Mouse (Mus musculus) midbrain, embryonic 16.5 days (tissue): ENCODE results near the gene Gimap3. TPM values are rescaled to one million over a fixed set of nuclear protein-coding genes. Genes with fewer than 3 reads are reported as not detected.

Source experiments
- ATAC-seq: fragments of 200-750 bp; cut with Nextera tagmentation; 2 replicates; pipeline ENCODE4 v1.8.0; 2017; ENCODE audit warnings: moderate TSS enrichment
- H3K27ac ChIP-seq: fragments of 300-500 bp; sonication (generic); 2 replicates; pipeline ENCODE4 v1.5.1; 2014; ENCODE audit warnings: mild to moderate bottlenecking, low read length, mixed read lengths
- H3K27me3 ChIP-seq: fragments of 300-500 bp; sonication (generic); 2 replicates; pipeline ENCODE4 v1.6.1; 2014; ENCODE audit warnings: low read depth, low read length, mixed read lengths; ENCODE audit not compliant: control insufficient read depth, insufficient read depth
- H3K36me3 ChIP-seq: fragments of 300-500 bp; sonication (generic); 2 replicates; pipeline ENCODE4 v1.6.1; 2014; ENCODE audit warnings: mild to moderate bottlenecking, low read length, moderate library complexity, mixed read lengths; ENCODE audit not compliant: control insufficient read depth, insufficient read depth
- H3K4me1 ChIP-seq: fragments of 300-500 bp; sonication (generic); 2 replicates; pipeline ENCODE4 v1.6.1; 2014; ENCODE audit warnings: mild to moderate bottlenecking, low read length, mixed read lengths; ENCODE audit not compliant: control insufficient read depth, insufficient read depth
- H3K4me2 ChIP-seq: fragments of 300-500 bp; sonication (generic); 2 replicates; pipeline ENCODE4 v1.6.1; 2014; ENCODE audit warnings: mild to moderate bottlenecking, low read length, mixed read lengths
- H3K4me3 ChIP-seq: fragments of 300-500 bp; sonication (generic); 2 replicates; pipeline ENCODE4 v1.5.1; 2014; ENCODE audit warnings: low read depth, mild to moderate bottlenecking, low read length, moderate library complexity, mixed read lengths
- H3K9ac ChIP-seq: fragments of 300-500 bp; sonication (generic); 2 replicates; pipeline ENCODE4 v1.6.1; 2014; ENCODE audit warnings: low read depth, low read length, mixed read lengths
- H3K9me3 ChIP-seq: fragments of 300-500 bp; sonication (generic); replicated peaks from 2 replicates; pipeline ENCODE4 v1.6.1; 2014; ENCODE audit warnings: mild to moderate bottlenecking, low read length, mixed read lengths; ENCODE audit not compliant: control insufficient read depth, poor library complexity, severe bottlenecking
- WGBS: fragments of 180-500 bp; shearing (Covaris S2); extraction: QIAGEN DNeasy Blood & Tissue Kit; methylation state at CpG from one replicate; pipeline ENCODE4 v1.1.7; 2014; 5-methylcytosine and 5-hydroxymethylcytosine counted together
- polyA plus RNA-seq: library from polyadenylated mRNA; unstranded; fragments of >200 nt; fragmentation: Nextera tagmentation; extraction: Ambion mirVana; gene quantifications from 2 replicates; pipeline ENCODE4 v1.2.1, GENCODE M21; 2015

Gene Gimap3
- not detected in 2 replicates for polyA plus RNA-seq

GRCm38 (mm10) chr6:48770696-48771095 lies at the start of gene Gimap3:
Gimap3 (minus strand) TSS chr6:48770851.
- 99% methylated on average over 3 of the region's 3 CpGs for WGBS
- Histone ChIP-seq H3K4me3 (no peak within 1 kb of the TSS), H3K4me1 (no peaks in the 10 kb centered on the region), H3K9ac (no peak within 1 kb of the TSS), H3K4me2 (no peak within 1 kb of the TSS), H3K27me3 (no peaks in the 10 kb centered on the region), H3K36me3 (no peaks in the 10 kb centered on the region), H3K27ac (no peak within 1 kb of the TSS), H3K9me3 (no peaks in the 10 kb centered on the region)
- ATAC-seq = no peak

GRCm38 (mm10) chr6:48817815-48818214 lies 47.2 kb upstream of the Gimap3 start:
- no peak overlapping the region for H3K4me2 ChIP-seq
- WGBS = 7% methylated on average over 6 of the region's 6 CpGs
- no peak overlapping the region for H3K4me3 ChIP-seq
- no peak for ATAC-seq
- no peaks in the 10 kb centered on the region for H3K27me3 ChIP-seq
- no peaks in the 10 kb centered on the region for H3K4me1 ChIP-seq
- no peaks in the 10 kb centered on the region for H3K36me3 ChIP-seq
- no peak overlapping the region for H3K27ac ChIP-seq
- no peak overlapping the region for H3K9ac ChIP-seq
- H3K9me3 ChIP-seq = no peaks in the 10 kb centered on the region

GRCm38 (mm10) chr6:48815013-48815412 lies 44.4 kb upstream of the Gimap3 start:
- no peak overlapping the region for H3K9ac ChIP-seq
- H3K4me1 ChIP-seq = no peaks in the 10 kb centered on the region
- no peaks in the 10 kb centered on the region for H3K9me3 ChIP-seq
- no peak for ATAC-seq
- H3K27me3 ChIP-seq = no peaks in the 10 kb centered on the region
- no peak overlapping the region for H3K4me2 ChIP-seq
- H3K36me3 ChIP-seq = no peaks in the 10 kb centered on the region
- no peak overlapping the region for H3K27ac ChIP-seq
- no peak overlapping the region for H3K4me3 ChIP-seq

- Histone ChIP-seq H3K27ac (no peak overlapping the region), H3K36me3 (no peaks in the 10 kb centered on the region), H3K4me3 (no peak overlapping the region), H3K27me3 (no peaks in the 10 kb centered on the region), H3K9ac (no peak overlapping the region), H3K4me2 (no peak overlapping the region), H3K4me1 (no peaks in the 10 kb centered on the region), H3K9me3 (no peaks in the 10 kb centered on the region)
- WGBS = 74% methylated on average over 3 of the region's 3 CpGs
- no peak for ATAC-seq
Measured at GRCm38 (mm10) chr6:48809494-48810219, 39.0 kb upstream of the Gimap3 start.

- no peak for ATAC-seq
- H3K9ac ChIP-seq = no peak overlapping the region
- 89% methylated on average over 3 of the region's 3 CpGs for WGBS
Measured at GRCm38 (mm10) chr6:48806746-48807145, 36.1 kb upstream of the Gimap3 start.

GRCm38 (mm10) chr6:48804346-48804745 lies 33.7 kb upstream of the Gimap3 start:
- H3K4me1 ChIP-seq = no peaks in the 10 kb centered on the region
- no peak for ATAC-seq
- no peaks in the 10 kb centered on the region for H3K9me3 ChIP-seq
- H3K4me3 ChIP-seq = no peak overlapping the region
- no peaks in the 10 kb centered on the region for H3K36me3 ChIP-seq
- H3K4me2 ChIP-seq = no peak overlapping the region
- no peaks in the 10 kb centered on the region for H3K27me3 ChIP-seq
- WGBS = 84% methylated on average over 5 of the region's 5 CpGs
- H3K9ac ChIP-seq = no peak overlapping the region
- H3K27ac ChIP-seq = no peak overlapping the region

More at GRCm38 (mm10) chr6:48806746-48807145, 36.1 kb upstream of the Gimap3 start:
- no peaks in the 10 kb centered on the region for H3K27me3 ChIP-seq
- no peak overlapping the region for H3K4me3 ChIP-seq
- no peaks in the 10 kb centered on the region for H3K4me1 ChIP-seq
- no peak overlapping the region for H3K4me2 ChIP-seq
- H3K36me3 ChIP-seq = no peaks in the 10 kb centered on the region
- H3K9me3 ChIP-seq = no peaks in the 10 kb centered on the region
- H3K27ac ChIP-seq = no peak overlapping the region

- no peak overlapping the region for H3K27ac ChIP-seq
- no peaks in the 10 kb centered on the region for H3K4me1 ChIP-seq
- no peaks in the 10 kb centered on the region for H3K36me3 ChIP-seq
- no peaks in the 10 kb centered on the region for H3K27me3 ChIP-seq
- H3K4me3 ChIP-seq = no peak overlapping the region
- no peak for ATAC-seq
- H3K4me2 ChIP-seq = no peak overlapping the region
- no peaks in the 10 kb centered on the region for H3K9me3 ChIP-seq
- no peak overlapping the region for H3K9ac ChIP-seq
Measured at GRCm38 (mm10) chr6:48803406-48804051, 32.9 kb upstream of the Gimap3 start.

- no peaks in the 10 kb centered on the region for H3K27me3 ChIP-seq
- H3K4me2 ChIP-seq = no peak overlapping the region
- no peak for ATAC-seq
- H3K27ac ChIP-seq = no peak overlapping the region
- H3K9ac ChIP-seq = no peak overlapping the region
- WGBS = 70% methylated on average over 1 of the region's 1 CpGs
- H3K4me3 ChIP-seq = no peak overlapping the region
- no peaks in the 10 kb centered on the region for H3K4me1 ChIP-seq
- H3K9me3 ChIP-seq = no peaks in the 10 kb centered on the region
- H3K36me3 ChIP-seq = no peaks in the 10 kb centered on the region
Measured at GRCm38 (mm10) chr6:48801897-48802296, 31.2 kb upstream of the Gimap3 start.

GRCm38 (mm10) chr6:48787867-48788266 lies 17.2 kb upstream of the Gimap3 start:
- Histone ChIP-seq H3K4me1 (no peaks in the 10 kb centered on the region), H3K36me3 (no peaks in the 10 kb centered on the region), H3K27ac (no peak overlapping the region), H3K4me3 (no peak overlapping the region), H3K27me3 (no peaks in the 10 kb centered on the region), H3K9me3 (no peaks in the 10 kb centered on the region), H3K4me2 (no peak overlapping the region), H3K9ac (no peak overlapping the region)
- WGBS = 93% methylated on average over 2 of the region's 2 CpGs
- ATAC-seq = no peak
